Mouse (Mus musculus): Measurements from ENCODE around the gene Pbld2. TPM values are rescaled to one million over a fixed set of nuclear protein-coding genes. Genes with fewer than 3 reads are reported as not detected.
"Not testable (repeated sequence)": the region's sequence is repeated elsewhere in the genome, so short reads cannot be mapped to it uniquely, and the experiment has no call there.

Pbld2 gene
- polyA plus RNA-seq, 1 experiment from 2014 or later, result 6.1 TPM

DNA sequence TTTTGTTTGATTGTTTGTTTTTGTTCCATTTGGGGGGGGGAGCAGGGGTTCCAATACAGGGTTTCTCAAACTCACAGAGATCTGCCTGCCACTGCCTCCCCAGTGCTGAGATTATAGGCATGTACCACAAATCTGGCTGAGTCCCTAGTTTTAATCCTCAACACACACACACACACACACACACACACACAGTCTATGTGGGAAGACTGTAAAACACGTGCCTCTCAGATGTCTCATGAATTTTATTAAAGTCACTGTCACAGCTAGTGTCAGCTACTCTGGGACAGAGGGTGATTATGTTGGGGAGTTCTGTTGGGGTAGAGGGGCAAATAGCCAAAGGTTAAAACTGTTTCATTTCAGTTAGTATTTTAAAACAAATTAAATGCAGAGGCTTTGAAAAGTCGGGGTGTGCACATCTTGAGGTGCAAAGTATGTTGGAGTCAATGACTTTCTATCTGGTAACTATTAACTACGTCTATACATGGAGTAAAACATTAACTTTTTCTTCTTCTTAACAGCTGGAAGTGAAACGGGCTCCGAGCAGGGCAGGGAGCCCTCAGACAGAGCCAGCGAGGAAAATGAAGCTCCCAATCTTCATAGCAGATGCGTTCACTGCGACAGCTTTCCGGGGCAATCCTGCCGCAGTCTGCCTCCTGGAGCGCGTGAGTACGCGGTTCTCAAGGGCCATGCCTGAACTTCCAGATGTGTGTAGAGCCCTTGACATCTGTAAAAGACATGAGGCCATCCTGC is 14.6 kb downstream of the Pbld2 start:
- Histone ChIP-seq H3K9me3 (ENCODE audit: low read length) (no peaks in the 10 kb centered on the region), H3K27ac (ENCODE audit: low read length) (peak overlapping the region; percentile 50), H3K4me3 (ENCODE audit: low read length) (no peak overlapping the region), H3K4me2 (replicated peaks; ENCODE audit: low read depth, low read length) (no peak overlapping the region; the same call in 1 of the 2 replicates), H3K4me1 (ENCODE audit: insufficient read depth, low read length) (no peaks in the 10 kb centered on the region), H3K36me3 (ENCODE audit: insufficient read depth, low read length) (no peaks in the 10 kb centered on the region), H3K27me3 (ENCODE audit: insufficient read depth, low read length) (no peaks in the 10 kb centered on the region), H3K9ac (replicated peaks; ENCODE audit: low read length) (no peak overlapping the region)
- peak; percentile 60; the same call in 1 of the 2 replicates for ATAC-seq (ENCODE audit: low FRiP score, low TSS enrichment)
- WGBS, result 68% methylated on average over 14 of the region's 14 CpGs

- ATAC-seq (ENCODE audit: low FRiP score, low TSS enrichment), result no peak
- no peak overlapping the region for H3K9ac ChIP-seq (replicated peaks; ENCODE audit: low read length)
- 87% methylated on average over 5 of the region's 5 CpGs for WGBS
- H3K4me1 ChIP-seq (ENCODE audit: insufficient read depth, low read length), result no peaks in the 10 kb centered on the region
- no peaks in the 10 kb centered on the region for H3K27me3 ChIP-seq (ENCODE audit: insufficient read depth, low read length)
- H3K9me3 ChIP-seq (ENCODE audit: low read length), result no peaks in the 10 kb centered on the region
- H3K36me3 ChIP-seq (ENCODE audit: insufficient read depth, low read length), result no peaks in the 10 kb centered on the region
- H3K4me3 ChIP-seq (ENCODE audit: low read length), result no peak overlapping the region
- H3K4me2 ChIP-seq (replicated peaks; ENCODE audit: low read depth, low read length), result no peak overlapping the region
- H3K27ac ChIP-seq (ENCODE audit: low read length), result no peak overlapping the region; the same call in 1 of the 2 replicates
Measured at GRCm38 (mm10) chr10:63039867-63040628, 15.9 kb downstream of the Pbld2 start.

DNA sequence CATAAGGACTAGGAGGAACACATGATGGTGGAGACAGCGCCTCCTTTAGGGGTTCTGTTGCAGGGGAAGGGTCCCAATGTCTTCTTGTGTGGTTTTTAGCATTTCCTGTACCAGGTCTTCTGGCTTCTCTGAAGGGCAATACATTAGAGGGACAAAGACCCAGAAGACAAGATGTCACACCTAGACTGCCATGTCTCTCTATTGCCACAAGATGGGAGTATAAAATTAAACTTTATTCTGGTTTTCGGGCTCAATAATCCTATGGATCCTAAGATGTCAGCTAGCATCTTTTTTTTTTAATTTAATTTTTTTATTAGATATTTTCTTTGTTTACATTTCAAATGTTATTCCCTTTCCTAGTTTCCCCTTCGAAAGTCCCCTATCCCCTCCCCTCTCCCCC is 19.0 kb downstream of the Pbld2 start:
- Histone ChIP-seq H3K4me2 (replicated peaks; ENCODE audit: low read depth, low read length) (no peak overlapping the region), H3K9me3 (ENCODE audit: low read length) (no peaks in the 10 kb centered on the region), H3K36me3 (ENCODE audit: insufficient read depth, low read length) (no peaks in the 10 kb centered on the region), H3K9ac (replicated peaks; ENCODE audit: low read length) (no peak overlapping the region), H3K27ac (ENCODE audit: low read length) (no peak overlapping the region), H3K4me1 (ENCODE audit: insufficient read depth, low read length) (no peaks in the 10 kb centered on the region), H3K4me3 (ENCODE audit: low read length) (no peak overlapping the region), H3K27me3 (ENCODE audit: insufficient read depth, low read length) (no peaks in the 10 kb centered on the region)
- WGBS, result 75% methylated on average over 3 of the region's 3 CpGs
- no peak for ATAC-seq (ENCODE audit: low FRiP score, low TSS enrichment)

- H3K4me3 ChIP-seq (ENCODE audit: low read length), result no peak overlapping the region
- H3K27me3 ChIP-seq (ENCODE audit: insufficient read depth, low read length), result no peaks in the 10 kb centered on the region
- no peak for ATAC-seq (ENCODE audit: low FRiP score, low TSS enrichment)
- H3K9me3 ChIP-seq (ENCODE audit: low read length), result no peaks in the 10 kb centered on the region
- H3K36me3 ChIP-seq (ENCODE audit: insufficient read depth, low read length), result no peaks in the 10 kb centered on the region
- no peak overlapping the region for H3K9ac ChIP-seq (replicated peaks; ENCODE audit: low read length)
- no peak overlapping the region for H3K4me2 ChIP-seq (replicated peaks; ENCODE audit: low read depth, low read length)
- H3K27ac ChIP-seq (ENCODE audit: low read length), result no peak overlapping the region
- 83% methylated on average over 8 of the region's 8 CpGs for WGBS
- H3K4me1 ChIP-seq (ENCODE audit: insufficient read depth, low read length), result no peaks in the 10 kb centered on the region
Measured at GRCm38 (mm10) chr10:63047751-63048150, 23.6 kb downstream of the Pbld2 start.

GRCm38 (mm10) chr10:63049106-63049505 is 25.0 kb downstream of the Pbld2 start:
- no peaks in the 10 kb centered on the region for H3K36me3 ChIP-seq (ENCODE audit: insufficient read depth, low read length)
- H3K27ac ChIP-seq (ENCODE audit: low read length), result no peak overlapping the region
- H3K4me2 ChIP-seq (replicated peaks; ENCODE audit: low read depth, low read length), result no peak overlapping the region
- H3K27me3 ChIP-seq (ENCODE audit: insufficient read depth, low read length), result no peaks in the 10 kb centered on the region
- no peak for ATAC-seq (ENCODE audit: low FRiP score, low TSS enrichment)
- no peak overlapping the region for H3K4me3 ChIP-seq (ENCODE audit: low read length)
- H3K9me3 ChIP-seq (ENCODE audit: low read length), result no peaks in the 10 kb centered on the region
- H3K9ac ChIP-seq (replicated peaks; ENCODE audit: low read length), result no peak overlapping the region
- 83% methylated on average over 1 of the region's 2 CpGs for WGBS
- H3K4me1 ChIP-seq (ENCODE audit: insufficient read depth, low read length), result no peaks in the 10 kb centered on the region

- H3K4me3 ChIP-seq (ENCODE audit: low read length), result no peak overlapping the region
Measured at GRCm38 (mm10) chr10:63051267-63051666, 27.2 kb downstream of the Pbld2 start.

DNA sequence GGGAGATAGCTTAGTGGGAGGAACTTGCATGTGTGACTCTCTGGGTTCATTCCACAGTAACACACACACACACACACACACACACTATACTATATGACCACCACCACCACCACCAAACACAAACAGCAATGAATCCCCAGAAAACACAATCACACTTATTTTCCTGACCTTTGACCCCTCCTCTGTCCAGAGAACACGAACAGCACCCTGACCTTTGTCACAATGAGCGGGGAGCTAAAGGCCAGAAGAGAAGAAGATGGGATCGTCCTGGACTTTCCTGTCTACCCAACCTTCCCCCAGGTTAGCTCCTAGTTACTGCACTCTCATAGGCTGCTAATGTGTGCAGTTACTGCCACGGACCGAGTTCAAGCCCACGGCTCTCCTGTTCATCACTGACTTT is 27.9 kb downstream of the Pbld2 start:
- Histone ChIP-seq H3K9me3 (ENCODE audit: low read length) (no peaks in the 10 kb centered on the region), H3K4me1 (ENCODE audit: insufficient read depth, low read length) (no peaks in the 10 kb centered on the region), H3K27ac (ENCODE audit: low read length) (no peak overlapping the region), H3K4me3 (ENCODE audit: low read length) (no peak overlapping the region), H3K4me2 (replicated peaks; ENCODE audit: low read depth, low read length) (no peak overlapping the region), H3K36me3 (ENCODE audit: insufficient read depth, low read length) (no peaks in the 10 kb centered on the region), H3K9ac (replicated peaks; ENCODE audit: low read length) (no peak overlapping the region), H3K27me3 (ENCODE audit: insufficient read depth, low read length) (no peaks in the 10 kb centered on the region)
- 82% methylated on average over 6 of the region's 6 CpGs for WGBS
- ATAC-seq (ENCODE audit: low FRiP score, low TSS enrichment), result no peak

More at GRCm38 (mm10) chr10:63051267-63051666, 27.2 kb downstream of the Pbld2 start:
- no peak overlapping the region for H3K9ac ChIP-seq (replicated peaks; ENCODE audit: low read length)
- no peak overlapping the region for H3K4me2 ChIP-seq (replicated peaks; ENCODE audit: low read depth, low read length)
- H3K27ac ChIP-seq (ENCODE audit: low read length), result no peak overlapping the region
- H3K9me3 ChIP-seq (ENCODE audit: low read length), result no peaks in the 10 kb centered on the region
- 73% methylated on average over 7 of the region's 7 CpGs for WGBS
- no peaks in the 10 kb centered on the region for H3K4me1 ChIP-seq (ENCODE audit: insufficient read depth, low read length)
- no peak for ATAC-seq (ENCODE audit: low FRiP score, low TSS enrichment)
- no peaks in the 10 kb centered on the region for H3K36me3 ChIP-seq (ENCODE audit: insufficient read depth, low read length)
- H3K27me3 ChIP-seq (ENCODE audit: insufficient read depth, low read length), result no peaks in the 10 kb centered on the region

- no peak for ATAC-seq (ENCODE audit: low FRiP score, low TSS enrichment)
- H3K9ac ChIP-seq (replicated peaks; ENCODE audit: low read length), result no peak overlapping the region
- WGBS, result 62% methylated on average over 6 of the region's 6 CpGs
- no peaks in the 10 kb centered on the region for H3K27me3 ChIP-seq (ENCODE audit: insufficient read depth, low read length)
- H3K4me1 ChIP-seq (ENCODE audit: insufficient read depth, low read length), result no peaks in the 10 kb centered on the region
- H3K36me3 ChIP-seq (ENCODE audit: insufficient read depth, low read length), result no peaks in the 10 kb centered on the region
- H3K9me3 ChIP-seq (ENCODE audit: low read length), result no peaks in the 10 kb centered on the region
- H3K27ac ChIP-seq (ENCODE audit: low read length), result no peak overlapping the region
- H3K4me3 ChIP-seq (ENCODE audit: low read length), result no peak overlapping the region
- no peak overlapping the region for H3K4me2 ChIP-seq (replicated peaks; ENCODE audit: low read depth, low read length)
Measured at GRCm38 (mm10) chr10:63053007-63053406, 28.9 kb downstream of the Pbld2 start.

GRCm38 (mm10) chr10:63054071-63054470 is 30.0 kb downstream of the Pbld2 start:
- not testable (repeated sequence) for H3K9ac ChIP-seq (replicated peaks; ENCODE audit: low read length); ATAC-seq (ENCODE audit: low FRiP score, low TSS enrichment); H3K4me1 ChIP-seq (ENCODE audit: insufficient read depth, low read length); H3K27ac ChIP-seq (ENCODE audit: low read length); H3K4me3 ChIP-seq (ENCODE audit: low read length); H3K27me3 ChIP-seq (ENCODE audit: insufficient read depth, low read length); H3K4me2 ChIP-seq (replicated peaks; ENCODE audit: low read depth, low read length); H3K36me3 ChIP-seq (ENCODE audit: insufficient read depth, low read length); H3K9me3 ChIP-seq (ENCODE audit: low read length)
- whole genome bisulfite sequencing, result 83% methylated on average over 6 of the region's 6 CpGs

- no peak overlapping the region for H3K9ac ChIP-seq (replicated peaks; ENCODE audit: low read length)
- H3K9me3 ChIP-seq (ENCODE audit: low read length), result no peaks in the 10 kb centered on the region
- no peak overlapping the region for H3K27ac ChIP-seq (ENCODE audit: low read length)
- no peak overlapping the region for H3K4me2 ChIP-seq (replicated peaks; ENCODE audit: low read depth, low read length)
- H3K4me3 ChIP-seq (ENCODE audit: low read length), result no peak overlapping the region
- H3K36me3 ChIP-seq (ENCODE audit: insufficient read depth, low read length), result no peaks in the 10 kb centered on the region
- no peaks in the 10 kb centered on the region for H3K4me1 ChIP-seq (ENCODE audit: insufficient read depth, low read length)
- 78% methylated on average over 2 of the region's 2 CpGs for WGBS
- ATAC-seq (ENCODE audit: low FRiP score, low TSS enrichment), result no peak
- H3K27me3 ChIP-seq (ENCODE audit: insufficient read depth, low read length), result no peaks in the 10 kb centered on the region
Measured at GRCm38 (mm10) chr10:63054586-63054985, 30.5 kb downstream of the Pbld2 start.
